Mouse (Mus musculus): Measurements from ENCODE around the gene Spin2-ps6. TPM values are rescaled to one million over a fixed set of nuclear protein-coding genes. Genes with fewer than 3 reads are reported as not detected.

Spin2-ps6 gene
- total RNA-seq (2023), result not detected

DNA sequence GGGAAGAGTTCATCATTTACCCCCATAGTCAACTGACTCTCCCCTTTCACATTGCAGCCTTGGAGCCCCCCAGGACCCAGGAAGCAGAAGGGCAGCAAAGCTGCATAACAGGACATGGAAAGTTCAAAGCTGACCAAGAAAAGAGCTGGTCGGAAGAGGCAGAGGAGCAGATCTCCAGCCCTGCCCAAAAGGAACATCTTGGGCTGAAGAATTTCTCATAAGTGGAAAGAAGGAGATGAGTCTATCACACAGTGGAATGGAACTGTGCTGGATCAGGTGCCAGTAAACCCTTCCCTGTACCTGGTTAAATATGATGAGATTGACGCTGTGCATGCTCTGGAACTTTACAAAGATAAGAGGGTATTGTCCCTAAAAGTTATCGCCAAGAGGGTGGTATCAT lies at the start of gene Spin2-ps6:
Gene Spin2-ps6 (plus strand): TSS at position 301 of the 400 bp plus-strand sequence.

Other genes starting within 250 kb of the Spin2-ps6 start
- gene Btbd35f12, start 78.5 kb downstream of the Spin2-ps6 start, total RNA-seq (2023), result not detected